Mouse (Mus musculus) heart, embryonic 11.5 days (tissue): ENCODE measurements around the gene Acads. TPM values are rescaled to one million over a fixed set of nuclear protein-coding genes. Genes with fewer than 3 reads are reported as not detected.
A peak's percentile ranks its signal among the peaks of the same experiment; 100 is the strongest.
"Not testable (repeated sequence)": the region's sequence is repeated elsewhere in the genome, so short reads cannot be mapped to it uniquely, and the experiment has no call there.

Experiments
- ATAC-seq: fragments of 200-750 bp; cut with Nextera tagmentation; replicated peaks from 2 replicates; pipeline ENCODE4 v1.8.0; 2017; ENCODE audit warnings: moderate library complexity; ENCODE audit not compliant: insufficient number of reproducible peaks, low FRiP score, low TSS enrichment
- H3K27ac ChIP-seq: fragments of 300-500 bp; sonication (generic); 2 replicates; pipeline ENCODE4 v1.5.1; 2014; ENCODE audit warnings: mild to moderate bottlenecking, low read depth, low read length
- H3K27me3 ChIP-seq: fragments of 300-500 bp; sonication (generic); 2 replicates; pipeline ENCODE4 v1.6.1; 2014; ENCODE audit warnings: mild to moderate bottlenecking, low read length, mixed read lengths; ENCODE audit not compliant: control insufficient read depth, insufficient read depth
- H3K36me3 ChIP-seq: fragments of 300-500 bp; sonication (generic); 2 replicates; pipeline ENCODE4 v1.6.1; 2014; ENCODE audit warnings: mild to moderate bottlenecking, low read length, moderate library complexity, mixed read lengths; ENCODE audit not compliant: control insufficient read depth, insufficient read depth
- H3K4me1 ChIP-seq: fragments of 300-500 bp; sonication (generic); 2 replicates; pipeline ENCODE4 v1.6.1; 2014; ENCODE audit warnings: low read length; ENCODE audit not compliant: control insufficient read depth, insufficient read depth
- H3K4me2 ChIP-seq: fragments of 300-500 bp; sonication (generic); 2 replicates; pipeline ENCODE4 v1.6.1; 2014; ENCODE audit warnings: mild to moderate bottlenecking, moderate library complexity
- H3K4me3 ChIP-seq: fragments of 300-500 bp; sonication (generic); 2 replicates; pipeline ENCODE4 v1.5.1; 2014; ENCODE audit warnings: low read depth, low read length
- H3K9ac ChIP-seq: fragments of 300-500 bp; sonication (generic); 2 replicates; pipeline ENCODE4 v1.6.1; 2014; ENCODE audit warnings: mild to moderate bottlenecking, low read depth, low read length, moderate library complexity
- H3K9me3 ChIP-seq: fragments of 300-500 bp; sonication (generic); replicated peaks from 2 replicates; pipeline ENCODE4 v1.6.1; 2016; ENCODE audit warnings: low read length; ENCODE audit not compliant: control insufficient read depth
- WGBS: fragments of 180-500 bp; shearing (Covaris S2); extraction: QIAGEN DNeasy Blood & Tissue Kit; methylation state at CpG from one replicate; pipeline ENCODE4 v1.1.7; 2014; ENCODE audit not compliant: insufficient replicate concordance; 5-methylcytosine and 5-hydroxymethylcytosine counted together
- polyA plus RNA-seq: library from polyadenylated mRNA; unstranded; fragments of >200 nt; fragmentation: Nextera tagmentation; extraction: Ambion mirVana; gene quantifications from 2 replicates; pipeline ENCODE4 v1.2.1, GENCODE M21; 2014

The Acads gene
- polyA plus RNA-seq, 1 experiment from 2014 or later = 75.6 TPM

- H3K4me2 ChIP-seq = peak overlapping the region; percentile 22; the same call in 1 of the 2 replicates
- H3K9ac ChIP-seq = 0 out of 2 replicates have a peak overlapping the region, but pooled peaks have one; percentile 35
Observed at GRCm38 (mm10) chr5:115152132-115152956, 33.2 kb upstream of the Acads start.

DNA sequence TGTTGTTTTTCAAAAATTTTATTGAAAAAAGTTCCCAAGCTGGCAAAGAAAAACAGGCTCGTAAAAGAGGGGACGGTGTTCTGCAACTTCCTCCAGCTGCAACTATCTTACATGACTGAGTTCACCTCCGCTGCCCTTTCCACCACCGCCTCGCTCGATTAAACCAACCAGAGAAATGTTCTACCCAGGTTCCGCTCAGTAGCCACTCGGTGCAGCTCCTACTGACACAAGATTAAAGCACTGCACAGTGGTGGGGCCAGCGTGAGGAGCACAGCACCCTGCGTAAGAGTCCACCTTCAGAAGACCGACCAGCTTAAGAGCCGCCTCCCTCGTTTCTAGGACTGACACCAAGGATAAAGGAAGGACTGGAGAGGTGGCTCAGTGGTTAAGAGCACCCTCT, 32.3 kb upstream of the Acads start:
- no peak overlapping the region for H3K27ac ChIP-seq
- H3K4me3 ChIP-seq = no peak overlapping the region
- no peak for ATAC-seq
- no peaks in the 10 kb centered on the region for H3K27me3 ChIP-seq
- peaks cover 36% of the 10 kb centered on the region for H3K36me3 ChIP-seq
- WGBS = 88% methylated on average over 13 of the region's 13 CpGs
- H3K9me3 ChIP-seq = no peaks in the 10 kb centered on the region
- no peak overlapping the region for H3K4me2 ChIP-seq
- H3K9ac ChIP-seq = no peak overlapping the region
- H3K4me1 ChIP-seq = peaks cover 49% of the 10 kb centered on the region

More at GRCm38 (mm10) chr5:115152132-115152956, 33.2 kb upstream of the Acads start:
- peak overlapping the region; percentile 71 for H3K27ac ChIP-seq
- WGBS = 28% methylated on average over 8 of the region's 8 CpGs
- H3K4me1 ChIP-seq = peaks cover 51% of the 10 kb centered on the region
- no peaks in the 10 kb centered on the region for H3K9me3 ChIP-seq
- no peak for ATAC-seq
- no peaks in the 10 kb centered on the region for H3K27me3 ChIP-seq
- no peak overlapping the region for H3K4me3 ChIP-seq
- H3K36me3 ChIP-seq = peaks cover 32% of the 10 kb centered on the region

DNA sequence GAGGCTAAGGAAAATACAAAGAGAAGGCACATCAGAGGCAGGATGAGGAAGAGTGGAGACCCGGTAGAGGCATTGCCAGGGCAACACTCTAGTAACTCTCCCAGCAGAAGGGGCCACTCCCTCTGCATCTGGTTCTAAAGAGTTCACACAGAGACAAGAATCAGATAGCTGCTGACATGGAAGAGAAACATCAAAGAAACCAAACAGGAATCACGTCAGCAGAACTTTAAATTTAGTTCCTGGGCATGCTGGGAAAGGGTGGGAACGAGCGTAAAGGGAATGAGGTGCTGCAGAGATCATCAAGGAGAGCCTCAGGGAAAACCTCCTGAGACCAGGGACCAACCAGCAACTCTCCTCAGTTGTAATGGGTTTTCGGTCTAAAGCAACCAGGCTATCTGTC, 31.8 kb upstream of the Acads start:
- peaks cover 45% of the 10 kb centered on the region for H3K4me1 ChIP-seq
- no peak for ATAC-seq
- WGBS = 64% methylated on average over 5 of the region's 5 CpGs
- H3K4me3 ChIP-seq = no peak overlapping the region
- no peak overlapping the region for H3K27ac ChIP-seq
- H3K27me3 ChIP-seq = no peaks in the 10 kb centered on the region
- H3K4me2 ChIP-seq = no peak overlapping the region
- no peaks in the 10 kb centered on the region for H3K9me3 ChIP-seq
- no peak overlapping the region for H3K9ac ChIP-seq
- peaks cover 36% of the 10 kb centered on the region for H3K36me3 ChIP-seq

- no peaks in the 10 kb centered on the region for H3K27me3 ChIP-seq
Observed at GRCm38 (mm10) chr5:115149675-115150459, 30.7 kb upstream of the Acads start.

DNA sequence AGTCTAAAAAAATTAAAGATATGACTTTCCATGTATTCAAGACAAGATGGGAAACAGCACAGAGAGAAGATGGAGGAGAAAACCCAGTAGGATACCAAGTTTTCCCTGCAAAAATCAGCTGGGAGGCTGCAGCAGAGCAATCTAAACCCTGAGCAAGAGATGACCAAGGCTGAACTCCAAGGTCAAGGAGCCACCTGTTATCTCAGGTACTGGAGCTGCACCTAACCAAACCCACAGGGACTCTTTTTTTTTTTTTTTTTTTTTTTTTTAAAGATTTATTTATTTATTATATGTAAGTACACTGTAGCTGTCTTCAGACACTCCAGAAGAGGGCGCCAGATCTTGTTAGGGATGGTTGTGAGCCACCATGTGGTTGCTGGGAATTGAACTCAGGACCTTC, 29.7 kb upstream of the Acads start:
- not testable (repeated sequence) for H3K27ac ChIP-seq, H3K27me3 ChIP-seq, H3K4me3 ChIP-seq, H3K9ac ChIP-seq, ATAC-seq, H3K9me3 ChIP-seq, H3K4me2 ChIP-seq
- peaks cover 39% of the 10 kb centered on the region for H3K36me3 ChIP-seq
- no CpG with 5 or more reads among the region's 1 CpGs for WGBS
- H3K4me1 ChIP-seq = peaks cover 24% of the 10 kb centered on the region

More at GRCm38 (mm10) chr5:115149675-115150459, 30.7 kb upstream of the Acads start:
- Histone ChIP-seq H3K27ac (no peak overlapping the region), H3K4me3 (no peak overlapping the region), H3K4me2 (no peak overlapping the region), H3K36me3 (peaks cover 36% of the 10 kb centered on the region), H3K4me1 (peaks cover 33% of the 10 kb centered on the region), H3K9me3 (no peaks in the 10 kb centered on the region), H3K9ac (no peak overlapping the region)
- 94% methylated on average over 14 of the region's 14 CpGs for WGBS
- no peak for ATAC-seq

DNA sequence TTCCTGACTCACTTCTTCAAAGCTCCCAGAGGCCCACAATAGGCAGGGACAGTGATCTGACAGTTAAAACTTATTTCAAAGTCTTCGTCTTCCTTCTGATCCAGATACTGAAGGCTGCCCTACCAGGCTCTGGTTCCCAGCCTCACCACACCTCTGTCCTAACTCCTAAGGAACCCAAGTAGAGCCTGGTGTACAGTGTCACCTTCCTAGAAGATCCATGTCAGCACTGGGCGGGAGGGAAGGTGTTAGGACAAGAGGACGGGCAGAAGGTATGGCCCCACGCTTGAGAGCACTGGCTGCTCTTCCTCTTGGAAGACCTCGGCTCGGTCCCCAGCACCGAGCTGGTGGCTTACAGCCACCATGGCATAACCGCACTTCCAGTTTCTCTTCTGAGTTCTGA, 29.2 kb upstream of the Acads start:
- Histone ChIP-seq H3K27me3 (no peaks in the 10 kb centered on the region), H3K27ac (no peak overlapping the region), H3K4me2 (no peak overlapping the region), H3K36me3 (peaks cover 40% of the 10 kb centered on the region), H3K4me1 (peaks cover 21% of the 10 kb centered on the region), H3K9me3 (no peaks in the 10 kb centered on the region), H3K9ac (no peak overlapping the region), H3K4me3 (no peak overlapping the region)
- ATAC-seq = no peak
- WGBS = 90% methylated on average over 8 of the region's 8 CpGs

GRCm38 (mm10) chr5:115147388-115147787, 28.2 kb upstream of the Acads start:
- 70% methylated on average over 3 of the region's 3 CpGs for WGBS
- no peak overlapping the region for H3K27ac ChIP-seq
- H3K4me2 ChIP-seq = no peak overlapping the region
- H3K36me3 ChIP-seq = peaks cover 43% of the 10 kb centered on the region
- H3K4me3 ChIP-seq = no peak overlapping the region
- H3K27me3 ChIP-seq = no peaks in the 10 kb centered on the region
- no peak overlapping the region for H3K9ac ChIP-seq
- no peaks in the 10 kb centered on the region for H3K9me3 ChIP-seq
- no peak for ATAC-seq
- peaks cover 11% of the 10 kb centered on the region for H3K4me1 ChIP-seq

GRCm38 (mm10) chr5:115146747-115147130, 27.6 kb upstream of the Acads start:
- Histone ChIP-seq H3K9ac (no peak overlapping the region), H3K4me3 (no peak overlapping the region), H3K36me3 (peaks cover 43% of the 10 kb centered on the region), H3K27ac (no peak overlapping the region), H3K27me3 (no peaks in the 10 kb centered on the region), H3K4me1 (peaks cover 5% of the 10 kb centered on the region; the same call in 1 of the 2 replicates), H3K4me2 (no peak overlapping the region), H3K9me3 (no peaks in the 10 kb centered on the region)
- ATAC-seq = no peak
